Mouse (Mus musculus): ENCODE measurements around the gene Jakmip3.

GRCm38 (mm10) chr7:138898743-138899142, 41.8 kb upstream of the Jakmip3 start:
- no peak for TF ChIP-seq CTCF (IDR thresholded peaks at IDR 0.05; ENCODE audit: low read depth, low read length)
- no peak for TF ChIP-seq GATA2 (IDR thresholded peaks at IDR 0.05; ENCODE audit: borderline replicate concordance, low read depth, low read length)
